20 mouse cellular contexts compared by ENCODE assay signal in genomic region chr7:132764314-132764713, GRCm38 (mm10). TPM values are rescaled to one million over a fixed set of nuclear protein-coding genes. Genes with fewer than 3 reads are reported as not detected.
DNase-seq lines count a peak whose midpoint lies in the region; ATAC-seq and TF ChIP-seq lines count a peak whose summit lies in the region.
"Had no signal": no experiment of that assay in that cellular context is flagged by ENCODE, and none has a peak within 500 bp of the region (broad histone marks: within the 10 kb centered on the region; RNA-seq: fewer than 3 reads in every experiment).

No protein-coding gene starts in this region.

- no peak for TF ChIP-seq RAD21 in CH12.LX (IDR thresholded peaks at IDR 0.05; ENCODE audit: low read depth, low read length)

- no peak for TF ChIP-seq CTCF in heart, adult 2 months (IDR thresholded peaks at IDR 0.05)
- TF ChIP-seq CTCF in CH12.LX (conservative IDR thresholded peaks at IDR 0.05 in 1 of 2, IDR thresholded peaks at IDR 0.05 in 1 of 2; ENCODE audit: low read depth in 2 of 2, low read length in 2 of 2) = no peak

- in situ Hi-C loops in CH12.LX (cut with MboI; ENCODE audit: low pct_ligation_motif_present, low pct_unique_long_range_greater_than_20kb, low sequenced_read_pairs) = no loop called here

- DNase-seq in heart, adult 2 months = no peak
- no peak for DNase-seq in limb, embryonic 14.5 days (ENCODE audit: low spot score)
- DNase-seq in limb, embryonic 10.5 days (ENCODE audit: low spot score) = no peak
- peak; percentile 55 for DNase-seq in CH12.LX (ENCODE audit: extremely low read depth)
- no peak for DNase-seq in adrenal gland, postnatal 36 days
- no peak for DNase-seq in right cerebral cortex, postnatal 10 days (ENCODE audit: low spot score in 2 of 2)
- DNase-seq: B cell, adult 2 months; cerebellum, adult 18-20 months; gastrocnemius, postnatal 14 days; kidney, adult 9 months; layer of hippocampus, postnatal 36 days; thymus, postnatal 36 days had no signal

- no peak for ATAC-seq in heart, embryonic 11.5 days (replicated peaks; ENCODE audit: insufficient number of reproducible peaks, low FRiP score, low TSS enrichment)
- ATAC-seq in limb, embryonic 14.5 days (ENCODE audit: low FRiP score, low read depth) = no peak
- ATAC-seq: hindbrain, embryonic 16.5 days; midbrain, embryonic 15.5 days had no signal

- H3K4me1 ChIP-seq in heart, adult 2 months (ENCODE audit: control insufficient read depth, insufficient read depth, low read length) = peaks cover 22% of the 10 kb centered on the region
- H3K4me1 ChIP-seq in heart, embryonic 11.5 days (ENCODE audit: control insufficient read depth, insufficient read depth, low read length) = peaks cover 20% of the 10 kb centered on the region
- H3K4me1 ChIP-seq in limb, embryonic 14.5 days (ENCODE audit: control insufficient read depth, insufficient read depth, low read length) = peaks cover 22% of the 10 kb centered on the region
- peaks cover 29% of the 10 kb centered on the region for H3K4me1 ChIP-seq in limb, embryonic 10.5 days
- peaks cover 61 to 98% of the 10 kb centered on the region in 2 experiments for H3K4me1 ChIP-seq in CH12.LX (ENCODE audit: control insufficient read depth in 1 of 2, insufficient read depth in 2 of 2)
- peaks cover 38% of the 10 kb centered on the region for H3K4me1 ChIP-seq in brown adipose tissue, adult 24 weeks (ENCODE audit: control insufficient read depth, insufficient read depth, insufficient read length, low read length)

- intact Hi-C loops in heart, adult 2 months (cut with DNase I) = no loop called here

- no peak overlapping the region for H3K9ac ChIP-seq in heart, adult 2 months (ENCODE audit: low read depth, low read length)
- H3K9ac ChIP-seq in heart, embryonic 11.5 days (ENCODE audit: low read depth, low read length) = no peak overlapping the region
- no peak overlapping the region for H3K9ac ChIP-seq in limb, embryonic 14.5 days (ENCODE audit: low read depth, low read length, severe bottlenecking)
- peak overlapping the region; percentile 59 for H3K9ac ChIP-seq in CH12.LX (ENCODE audit: insufficient read depth, low read depth)
- H3K9ac ChIP-seq: forebrain, embryonic 12.5 days; midbrain, embryonic 15.5 days had no signal

- TF ChIP-seq EP300 in heart, adult 2 months (IDR thresholded peaks at IDR 0.05; ENCODE audit: insufficient read depth, low read depth, low read length) = no peak
- TF ChIP-seq EP300 in CH12.LX (IDR thresholded peaks at IDR 0.05; ENCODE audit: low read length) = peak; percentile 40

- H3K9me3 ChIP-seq in heart, embryonic 11.5 days (replicated peaks; ENCODE audit: control insufficient read depth, low read length) = no peaks in the 10 kb centered on the region
- H3K9me3 ChIP-seq in limb, embryonic 14.5 days (ENCODE audit: control insufficient read depth, low read length) = no peaks in the 10 kb centered on the region
- no peaks in the 10 kb centered on the region for H3K9me3 ChIP-seq in limb, embryonic 10.5 days (replicated peaks)
- H3K9me3 ChIP-seq in CH12.LX (replicated peaks; ENCODE audit: low read length) = no peaks in the 10 kb centered on the region
- H3K9me3 ChIP-seq: embryonic facial prominence, embryonic 10.5 days; forebrain, embryonic 12.5 days; megakaryocyte, embryonic 14.5 days; midbrain, embryonic 15.5 days had no signal

- peaks cover 7% of the 10 kb centered on the region; the same call in 1 of the 2 replicates for H3K79me2 ChIP-seq in heart, adult 2 months (replicated peaks; ENCODE audit: control insufficient read depth, insufficient read depth, low read length)
- H3K79me2 ChIP-seq in CH12.LX (replicated peaks; ENCODE audit: control insufficient read depth, extremely low read depth, insufficient read depth, poor library complexity, severe bottlenecking) = peaks cover 17% of the 10 kb centered on the region

- H3K4me2 ChIP-seq in heart, embryonic 11.5 days = no peak overlapping the region
- H3K4me2 ChIP-seq in limb, embryonic 14.5 days (replicated peaks; ENCODE audit: low read depth, low read length, severe bottlenecking) = no peak overlapping the region
- H3K4me2 ChIP-seq in CH12.LX (ENCODE audit: insufficient read depth, low read depth, poor library complexity, severe bottlenecking) = peak overlapping the region; percentile 51
- H3K4me2 ChIP-seq: forebrain, embryonic 12.5 days; midbrain, embryonic 15.5 days had no signal

- dilution Hi-C loops in CH12.LX (cut with MboI; ENCODE audit: extremely low pct_ligation_motif_present, extremely low pct_unique_long_range_greater_than_20kb, low sequenced_read_pairs) = no loop called here

- peak overlapping the region; percentile 65; the same call in 1 of the 2 replicates for H3K27ac ChIP-seq in heart, adult 2 months
- no peak overlapping the region for H3K27ac ChIP-seq in heart, embryonic 11.5 days (ENCODE audit: low read depth, low read length)
- H3K27ac ChIP-seq in limb, embryonic 14.5 days (replicated peaks; ENCODE audit: low read depth, low read length) = 0 out of 2 replicates have a peak overlapping the region, but pooled peaks have one; percentile 28
- H3K27ac ChIP-seq in limb, embryonic 10.5 days = no peak overlapping the region
- H3K27ac ChIP-seq in CH12.LX (ENCODE audit: insufficient read depth, low read depth) = peak overlapping the region; percentile 97
- peak overlapping the region; percentile 47 for H3K27ac ChIP-seq in brown adipose tissue, adult 24 weeks (replicated peaks; ENCODE audit: low read depth, low read length)
- H3K27ac ChIP-seq: embryonic facial prominence, embryonic 10.5 days; forebrain, embryonic 12.5 days; midbrain, embryonic 15.5 days had no signal

- H3K27me3 ChIP-seq in heart, adult 2 months (ENCODE audit: control insufficient read depth, insufficient read depth, low read length) = no peaks in the 10 kb centered on the region
- H3K27me3 ChIP-seq in heart, embryonic 11.5 days (ENCODE audit: control insufficient read depth, insufficient read depth, low read length) = no peaks in the 10 kb centered on the region
- no peaks in the 10 kb centered on the region for H3K27me3 ChIP-seq in limb, embryonic 14.5 days (ENCODE audit: control insufficient read depth, insufficient read depth, low read length)
- no peaks in the 10 kb centered on the region for H3K27me3 ChIP-seq in limb, embryonic 10.5 days (ENCODE audit: low read depth, poor library complexity, severe bottlenecking)
- H3K27me3 ChIP-seq in CH12.LX (replicated peaks) = no peaks in the 10 kb centered on the region
- H3K27me3 ChIP-seq: forebrain, embryonic 12.5 days; megakaryocyte, embryonic 14.5 days; midbrain, embryonic 15.5 days had no signal

- TF ChIP-seq POLR2A in heart, adult 2 months (IDR thresholded peaks at IDR 0.05; ENCODE audit: insufficient read depth, low read depth, low read length) = no peak
- no peak for TF ChIP-seq POLR2A in limb, embryonic 14.5 days (IDR thresholded peaks at IDR 0.05; ENCODE audit: borderline replicate concordance, extremely low read depth, insufficient read depth, insufficient read length)
- TF ChIP-seq POLR2A in CH12.LX (IDR thresholded peaks at IDR 0.05; ENCODE audit: low read depth, low read length) = peak; percentile 44

- 95% methylated on average over 4 of the region's 4 CpGs for WGBS in heart, adult 2 months
- 87% methylated on average over 4 of the region's 4 CpGs for WGBS in heart, embryonic 11.5 days (ENCODE audit: insufficient replicate concordance)
- 91% methylated on average over 4 of the region's 4 CpGs for WGBS in limb, embryonic 14.5 days
- WGBS in limb, embryonic 10.5 days = 95% methylated on average over 4 of the region's 4 CpGs

- peaks cover 30% of the 10 kb centered on the region for H3K36me3 ChIP-seq in heart, adult 2 months (ENCODE audit: control insufficient read depth, insufficient read depth, low read length)
- H3K36me3 ChIP-seq in heart, embryonic 11.5 days (ENCODE audit: control insufficient read depth, insufficient read depth, low read length) = peaks cover 3% of the 10 kb centered on the region; the same call in 1 of the 2 replicates
- peaks cover 28% of the 10 kb centered on the region for H3K36me3 ChIP-seq in limb, embryonic 14.5 days (ENCODE audit: control insufficient read depth, insufficient read depth, low read length)
- H3K36me3 ChIP-seq in limb, embryonic 10.5 days = peaks cover 63% of the 10 kb centered on the region
- peaks cover 16 to 56% of the 10 kb centered on the region in 2 experiments for H3K36me3 ChIP-seq in CH12.LX (replicated peaks in 1 of 2; ENCODE audit: control insufficient read depth in 1 of 2, insufficient read depth in 1 of 2, low read length in 1 of 2)
- H3K36me3 ChIP-seq: midbrain, embryonic 15.5 days had no signal

- no peak overlapping the region for H3K4me3 ChIP-seq in heart, adult 2 months
- no peak overlapping the region for H3K4me3 ChIP-seq in heart, embryonic 11.5 days (ENCODE audit: low read depth, low read length)
- no peak overlapping the region for H3K4me3 ChIP-seq in limb, embryonic 14.5 days (replicated peaks; ENCODE audit: low read length)
- H3K4me3 ChIP-seq in limb, embryonic 10.5 days = no peak overlapping the region
- no peak overlapping the region for H3K4me3 ChIP-seq in CH12.LX (replicated peaks in 1 of 3; ENCODE audit: low read depth in 2 of 3, low read length in 2 of 3, poor library complexity in 1 of 3)
- no peak overlapping the region for H3K4me3 ChIP-seq in brown adipose tissue, adult 24 weeks (ENCODE audit: insufficient read depth, low read depth, low read length)
- H3K4me3 ChIP-seq: embryonic facial prominence, embryonic 10.5 days; forebrain, embryonic 12.5 days; megakaryocyte, embryonic 14.5 days; midbrain, embryonic 15.5 days; myocyte had no signal

TF ChIP-seq in CH12.LX, 34 proteins besides CTCF, POLR2A, EP300 and RAD21 (continues in another document):
- TF ChIP-seq MAFK (IDR thresholded peaks at IDR 0.05; ENCODE audit: insufficient replicate concordance, low read length) = no peak
- TF ChIP-seq NELFE (IDR thresholded peaks at IDR 0.05; ENCODE audit: low read depth, low read length) = no peak; the same call in 1 of the 2 replicates
- TF ChIP-seq KAT2A (IDR thresholded peaks at IDR 0.05; ENCODE audit: insufficient replicate concordance, low read length) = no peak
- TF ChIP-seq USF2 (conservative IDR thresholded peaks at IDR 0.05; ENCODE audit: low read depth, low read length) = no peak
- TF ChIP-seq RCOR1 (conservative IDR thresholded peaks at IDR 0.05; ENCODE audit: low read depth, low read length) = no peak

RNA-seq across cellular contexts. Expression of gene Fam53b, which starts 49.4 kb away (rescaled TPM):
- 10 to 100 TPM; 22.0 to 26.9 TPM for total RNA-seq in heart, adult 2 months (2021)
- 22.5 and 25.7 TPM in 2 replicates for polyA plus RNA-seq in heart, adult 2 months (2012; rRNA removed)
- polyA plus RNA-seq in heart, embryonic 11.5 days (2014; fragmentation: Nextera tagmentation; extraction: Ambion mirVana) = 11.9 and 14.5 TPM in 2 replicates
- 15.1 and 17.3 TPM in 2 replicates for polyA plus RNA-seq in limb, embryonic 14.5 days (2012; rRNA removed)
- 20.8 and 25.0 TPM in 2 replicates for polyA plus RNA-seq in limb, embryonic 14.5 days (2014; fragmentation: Nextera tagmentation; extraction: Ambion mirVana)
- 32.7 and 39.1 TPM in 2 replicates for polyA plus RNA-seq in limb, embryonic 10.5 days (2016; fragmentation: Nextera tagmentation; extraction: Ambion mirVana)
- total RNA-seq in CH12.LX (2012; rRNA removed) (21.8 and 22.1 TPM in 2 replicates), CH12.LX (2014; rRNA removed) (14.4 and 15.6 TPM in 2 replicates)
- polyA plus RNA-seq in CH12.LX (2012; ENCODE audit: insufficient read length, low read depth) = 25.0 and 30.9 TPM in 2 replicates
- polyA plus RNA-seq in brown adipose tissue, adult 24 weeks (2012; ENCODE audit: insufficient read depth, insufficient read length, missing spikeins) = 44.1 and 50.2 TPM in 2 replicates
- 10 to 100 TPM; 65.9 to 94.9 TPM for total RNA-seq in adrenal gland, postnatal 36 days (2021)

Comparison
In these comparisons a context has a peak if more than half of its experiments do, and no peak if none do; other contexts are left out.
1. H3K27ac ChIP-seq: peak in heart, adult 2 months (single experiment), limb, embryonic 14.5 days (single experiment), CH12.LX (single experiment) and brown adipose tissue, adult 24 weeks (single experiment); none in heart, embryonic 11.5 days (single experiment) and limb, embryonic 10.5 days (single experiment).